Mouse (Mus musculus): Measurements from ENCODE around the gene Lgr4.

Lgr4 gene

DNA sequence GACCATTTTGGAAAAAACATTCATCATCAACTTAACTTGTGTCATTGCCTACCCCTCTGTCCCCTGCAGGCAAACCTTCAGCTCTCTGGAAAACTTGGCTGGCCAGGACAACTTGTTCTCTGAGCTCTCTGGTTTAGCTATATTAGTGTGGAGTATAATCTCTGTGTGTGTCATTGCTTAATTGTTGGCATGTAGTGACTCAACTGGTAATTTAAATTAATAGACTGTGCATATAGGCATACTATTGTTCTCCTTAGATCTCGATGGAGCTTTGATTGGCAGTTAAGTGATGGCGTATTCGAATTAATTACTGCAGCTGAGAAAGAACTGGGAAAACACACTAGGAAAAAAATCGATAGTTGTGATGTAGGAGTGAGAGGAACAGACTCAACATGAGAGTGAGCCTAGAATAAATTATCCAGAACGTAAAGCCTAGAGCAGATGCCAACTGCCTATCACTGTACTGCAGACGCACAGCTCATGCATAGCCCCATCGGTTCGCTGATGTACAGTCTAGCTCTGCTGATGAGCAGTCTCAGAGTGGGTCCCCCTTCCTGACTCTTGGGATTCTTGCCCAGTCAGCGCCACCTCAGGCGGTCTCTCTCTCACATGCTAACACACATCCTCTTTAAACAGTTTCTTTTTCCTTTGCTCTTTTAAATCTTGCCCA, 35.7 kb downstream of the Lgr4 start:
- no peak for DNase-seq

DNA sequence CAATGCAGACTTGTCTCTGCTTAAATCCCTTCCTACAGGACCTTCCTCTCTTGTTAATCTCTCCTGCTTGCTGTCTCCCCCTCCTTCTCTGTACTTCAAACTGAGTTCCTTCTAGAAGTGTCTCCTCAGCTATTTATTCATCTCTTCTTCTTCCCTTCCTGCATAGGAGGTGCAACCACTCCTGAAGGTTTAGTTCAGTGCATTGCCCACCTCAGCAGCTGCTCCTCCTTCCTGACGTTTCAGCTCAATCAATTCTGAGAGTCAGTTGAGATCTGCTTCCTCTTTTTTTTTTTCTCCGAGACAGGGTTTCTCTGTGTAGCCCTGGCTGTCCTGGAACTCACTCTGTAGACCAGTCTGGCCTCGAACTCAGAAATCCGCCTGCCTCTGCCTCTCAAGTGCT, 36.4 kb downstream of the Lgr4 start:
- no peak for DNase-seq

DNA sequence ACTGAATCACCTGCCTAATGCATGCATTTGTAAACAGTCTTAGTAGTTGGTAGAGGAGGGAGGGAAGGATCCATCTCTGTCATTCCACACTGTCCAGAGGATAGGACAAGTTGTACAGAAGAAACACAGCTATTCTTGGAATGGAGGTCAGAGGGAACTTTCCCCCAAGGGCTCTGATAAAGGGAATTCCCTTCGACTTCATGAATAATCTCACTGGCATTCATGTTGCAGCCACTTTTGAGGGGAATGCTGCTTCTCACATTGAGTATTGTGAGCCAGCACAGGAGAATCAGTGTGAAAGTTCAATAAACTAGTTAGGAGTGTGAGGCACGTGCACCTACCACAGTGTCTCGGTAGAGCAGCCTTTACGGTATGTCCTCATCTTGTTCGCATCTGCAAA, 37.6 kb downstream of the Lgr4 start:
- DNase-seq, result no peak

DNA sequence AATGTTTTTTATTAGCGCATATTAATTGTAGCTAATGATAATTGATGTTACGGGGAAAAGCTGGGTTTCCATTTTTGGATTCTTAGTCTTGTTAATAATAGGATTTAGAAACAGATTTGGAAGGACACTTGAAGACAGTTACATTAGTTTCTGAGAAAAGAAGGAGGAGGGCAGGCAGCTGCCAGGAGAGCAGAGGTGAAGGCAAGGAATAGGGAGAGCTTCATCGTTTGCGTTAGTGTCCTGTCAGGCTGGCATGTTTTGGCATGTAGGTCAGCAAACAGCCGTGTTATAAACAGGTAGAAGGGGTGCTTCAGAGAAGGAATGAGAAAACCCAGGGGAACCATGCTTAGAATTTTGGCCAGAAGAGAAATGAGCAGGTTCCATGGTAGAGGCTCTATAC, 38.5 kb downstream of the Lgr4 start:
- DNase-seq, result no peak

DNA sequence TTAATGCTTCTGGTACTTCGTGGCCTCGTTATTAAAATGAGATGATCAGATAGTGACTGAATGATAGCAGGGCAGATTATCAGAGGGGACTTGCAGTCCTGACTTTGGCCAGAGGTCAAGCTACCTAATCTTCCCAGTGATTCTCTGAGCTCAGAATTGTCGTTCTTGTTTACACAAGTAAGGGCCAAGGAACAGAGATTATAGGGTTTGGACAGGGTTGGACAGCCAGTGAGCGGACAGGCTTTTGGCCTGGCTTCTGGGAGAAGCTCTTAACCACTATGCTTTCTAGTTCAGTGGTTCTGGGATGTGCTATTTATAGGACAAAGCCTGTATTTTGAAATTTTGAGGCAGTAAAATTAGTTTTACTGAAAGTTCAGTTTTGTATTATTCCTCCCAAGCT, 39.3 kb downstream of the Lgr4 start:
- DNase-seq, result no peak

DNA sequence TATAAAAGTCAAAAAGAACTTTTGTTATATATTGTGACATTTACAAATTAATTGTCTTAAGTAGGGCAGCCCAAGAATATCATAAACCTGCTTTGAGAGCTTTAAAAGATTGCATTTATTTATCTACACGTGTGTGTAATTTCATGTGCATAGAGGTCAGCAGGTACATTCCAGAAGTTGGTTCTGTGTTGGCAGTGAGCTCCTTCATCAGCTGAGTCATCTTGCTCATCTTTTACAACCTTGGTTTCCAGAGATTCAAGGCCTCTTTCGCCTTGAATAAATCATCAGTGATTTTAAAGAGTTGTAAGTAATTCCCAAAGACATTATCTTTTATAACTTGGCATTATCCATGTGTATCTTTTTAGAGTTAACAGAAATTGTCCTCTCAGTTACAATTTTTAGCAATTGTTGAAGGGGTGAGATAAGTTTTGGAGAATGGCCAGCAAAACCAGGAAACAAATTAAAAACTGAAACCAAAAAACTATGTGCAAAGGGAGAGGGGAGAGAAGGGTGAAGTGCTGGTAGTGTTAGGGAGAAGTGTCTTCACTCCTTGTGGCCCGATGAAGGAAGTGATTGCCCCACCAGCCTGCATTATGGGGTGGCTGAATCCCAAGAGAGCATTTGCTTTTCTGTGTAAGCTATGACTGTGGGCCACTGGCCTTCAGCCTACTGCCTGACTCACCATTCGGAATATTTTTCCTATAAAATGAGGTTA, 41.4 kb downstream of the Lgr4 start:
- DNase-seq, result no peak

DNA sequence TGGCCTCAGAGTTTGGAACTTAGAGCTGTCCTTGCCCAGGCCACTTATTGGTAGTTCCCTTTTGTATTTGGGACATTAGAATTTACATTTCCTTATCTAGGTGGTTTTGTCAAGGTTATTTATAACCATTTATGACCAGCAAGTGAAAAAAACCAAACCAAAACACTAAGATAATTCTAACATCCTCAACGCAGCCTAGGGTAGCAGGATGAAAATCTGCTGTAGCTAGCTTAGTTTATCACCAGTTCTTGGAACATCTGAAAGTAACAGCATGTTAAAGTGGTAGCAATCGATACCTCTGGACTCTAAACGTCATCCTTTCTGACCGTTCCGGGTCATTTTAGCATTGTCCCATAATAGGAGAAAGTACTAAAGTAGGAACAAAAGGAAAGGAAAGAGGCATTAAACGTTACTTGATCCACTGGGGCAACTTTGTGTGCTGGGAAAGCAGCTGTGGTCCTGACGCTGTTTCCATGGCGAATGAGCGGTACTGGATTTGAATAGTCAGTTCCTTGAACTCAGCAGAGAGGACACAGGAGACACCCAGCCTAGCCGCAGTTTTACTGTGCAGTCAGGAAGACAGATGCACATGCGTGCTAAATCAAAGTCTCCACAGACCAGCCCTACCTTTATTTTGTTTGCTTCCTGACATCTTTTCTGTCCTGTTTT, 42.1 kb downstream of the Lgr4 start:
- DNase-seq, result no peak

DNA sequence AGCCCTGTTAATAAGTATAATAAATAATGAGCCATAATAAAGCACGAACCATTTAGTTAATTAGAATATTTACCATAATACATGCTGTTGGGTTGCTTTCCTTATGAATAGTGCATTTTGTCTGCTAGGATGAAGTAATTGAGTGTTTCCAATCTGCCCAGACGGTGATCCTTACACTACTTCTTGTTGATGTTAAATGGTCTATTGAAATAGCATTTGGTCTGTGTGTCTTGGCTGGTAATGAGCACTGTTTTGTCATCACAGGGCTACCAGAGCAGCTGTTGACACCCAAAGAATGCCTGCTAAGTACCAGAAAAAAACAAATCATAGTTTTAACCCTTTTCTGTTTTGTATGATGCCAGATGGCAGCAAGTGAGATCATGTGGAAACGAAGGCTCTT, 42.8 kb downstream of the Lgr4 start:
- DNase-seq, result no peak

DNA sequence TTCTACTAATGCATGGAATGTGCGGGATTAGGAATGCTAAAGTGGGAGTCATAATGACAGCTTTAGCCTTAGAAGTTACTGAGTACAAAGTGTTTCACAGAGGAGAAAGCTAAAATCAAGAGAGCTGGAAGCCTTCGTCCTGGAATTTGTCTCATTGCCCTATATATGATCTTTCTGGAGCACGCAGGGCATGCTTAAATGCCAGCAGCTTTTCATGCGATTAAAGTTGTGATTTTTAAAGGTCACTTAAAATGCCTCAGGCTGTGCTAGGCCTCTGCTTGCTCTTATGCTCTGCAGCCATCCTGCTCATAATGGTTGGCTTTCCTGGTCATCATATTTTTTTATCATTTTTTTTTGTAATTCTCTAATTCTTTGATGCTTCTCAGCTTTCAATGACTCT, 43.7 kb downstream of the Lgr4 start:
- no peak for DNase-seq

DNA sequence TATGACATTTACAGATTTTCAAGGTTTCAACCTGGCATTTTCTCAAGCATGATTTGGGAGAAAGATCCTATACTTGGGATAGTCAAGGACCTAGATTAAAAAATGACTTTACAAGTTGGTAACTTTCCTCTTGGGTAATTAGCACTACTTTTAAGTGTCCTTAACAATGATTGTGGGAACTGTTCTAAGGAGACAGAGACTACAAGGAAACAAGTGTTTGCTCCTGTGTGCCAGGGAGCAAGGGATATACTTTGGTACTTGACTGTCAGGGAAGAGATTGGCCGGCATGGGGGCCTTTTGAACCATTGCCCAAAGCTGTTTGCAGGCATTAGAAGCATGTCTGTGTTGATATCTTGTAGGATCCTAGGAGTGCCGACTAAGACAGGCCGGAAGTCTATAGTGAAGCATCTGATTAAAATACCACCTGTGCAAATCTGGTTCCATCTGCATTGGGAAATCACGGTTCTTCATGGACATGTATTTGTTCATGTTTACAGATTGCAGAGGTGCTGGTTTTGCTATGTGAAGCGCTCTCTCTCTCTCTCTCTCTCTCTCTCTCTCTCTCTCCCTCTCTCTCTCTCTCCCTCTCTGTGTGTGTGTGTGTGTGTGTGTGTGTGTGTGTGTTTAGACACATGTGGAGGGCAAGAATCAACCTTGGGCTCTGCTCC, 46.3 kb downstream of the Lgr4 start:
- no peak for DNase-seq

DNA sequence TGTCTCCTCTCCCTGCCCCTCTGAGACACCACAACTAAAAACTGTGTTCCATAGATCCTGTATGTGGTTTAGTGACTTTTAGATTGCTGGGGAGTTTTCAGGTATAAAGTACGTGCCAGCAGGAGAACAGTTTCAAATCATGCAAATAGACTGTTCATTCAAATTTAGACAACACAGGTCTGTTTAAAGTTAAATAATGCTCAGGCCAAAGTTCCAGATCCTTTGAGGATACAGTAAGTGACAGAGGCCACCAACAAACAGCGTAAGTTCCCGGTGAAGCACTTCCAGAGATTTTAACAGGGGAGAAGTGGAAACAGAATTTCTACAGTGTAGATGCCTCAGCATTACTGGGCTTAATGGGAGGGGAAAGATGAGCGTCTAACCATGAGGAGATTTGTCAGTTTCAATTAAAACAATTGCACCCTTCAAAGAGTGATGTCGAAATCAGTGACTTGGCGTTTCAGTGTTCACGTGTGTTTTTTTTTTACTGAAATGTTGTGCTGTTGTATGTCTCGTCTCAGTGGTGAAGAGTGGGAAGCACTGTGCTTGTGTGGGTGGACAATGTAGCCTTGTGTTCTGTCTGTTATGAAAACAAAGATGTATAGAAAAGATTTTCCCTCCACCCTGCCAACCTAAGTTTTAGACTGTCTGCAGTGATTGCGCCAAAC, 48.4 kb downstream of the Lgr4 start:
- no peak for DNase-seq

DNA sequence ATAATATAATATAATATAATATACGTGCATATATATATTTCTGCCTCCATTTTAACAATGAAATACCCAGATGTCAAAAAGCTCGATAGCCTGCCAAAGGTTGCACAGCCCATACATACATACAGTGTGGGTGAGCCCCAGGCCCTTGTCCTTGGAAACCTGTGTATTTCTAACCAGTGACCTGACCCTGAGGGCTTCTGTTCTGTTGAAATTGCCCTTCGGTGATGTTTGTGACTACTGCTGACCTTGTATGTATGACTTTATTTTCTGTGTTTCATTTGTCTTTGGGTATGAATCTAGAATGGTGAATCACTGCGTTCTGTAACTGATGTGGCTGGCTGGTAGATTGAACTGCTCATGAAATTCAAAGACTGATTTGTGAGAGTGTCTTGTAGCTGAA, 49.4 kb downstream of the Lgr4 start:
- no peak for DNase-seq

DNA sequence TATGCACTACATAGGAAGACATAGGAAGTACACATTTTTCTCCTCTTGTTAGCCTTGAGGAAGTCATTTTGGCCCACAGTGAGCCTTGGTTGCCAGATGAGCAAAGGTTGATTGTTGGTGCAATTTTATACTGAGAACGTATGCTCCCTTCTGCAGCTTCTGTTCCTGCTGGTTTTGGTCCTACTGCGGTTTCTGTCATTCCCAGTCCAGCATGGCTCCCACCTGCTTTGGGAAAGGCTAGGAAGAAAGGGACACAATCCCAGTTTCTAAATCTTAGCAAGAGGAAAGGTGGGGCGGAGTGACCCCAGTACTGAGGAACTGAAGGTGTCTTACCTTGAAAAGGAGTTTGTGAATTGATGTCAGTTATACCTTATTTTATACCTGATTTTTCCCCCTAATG, 51.9 kb downstream of the Lgr4 start:
- no peak for DNase-seq

DNA sequence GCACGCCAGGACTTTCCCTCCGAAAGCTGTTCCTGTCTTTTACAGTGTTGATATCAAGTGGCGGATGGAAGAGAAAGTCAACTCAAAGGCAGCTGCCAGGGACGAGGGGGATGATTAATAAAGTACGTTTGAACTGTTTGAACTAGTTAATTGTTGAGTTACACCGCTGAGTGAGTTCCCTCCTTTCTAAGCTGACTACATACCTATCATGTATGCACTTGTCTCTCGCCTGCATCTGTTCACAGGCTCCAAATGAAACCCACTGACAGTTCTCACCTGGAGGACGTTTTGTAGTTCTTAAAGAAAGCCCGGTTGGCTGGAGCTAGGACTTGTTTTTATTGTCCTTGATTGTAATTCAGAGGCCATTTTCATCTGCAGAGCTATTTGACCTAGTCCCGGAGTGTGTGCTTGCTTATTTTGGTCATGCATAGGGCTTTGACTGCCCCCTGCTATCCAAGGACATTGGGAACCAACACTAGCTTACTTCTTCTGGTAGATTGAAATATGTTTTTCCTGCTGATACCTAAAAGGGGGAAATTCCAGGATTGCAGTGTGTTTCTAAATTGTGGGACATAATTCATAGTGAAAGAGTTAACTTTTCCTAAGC, 52.6 kb downstream of the Lgr4 start:
- no peak for DNase-seq

DNA sequence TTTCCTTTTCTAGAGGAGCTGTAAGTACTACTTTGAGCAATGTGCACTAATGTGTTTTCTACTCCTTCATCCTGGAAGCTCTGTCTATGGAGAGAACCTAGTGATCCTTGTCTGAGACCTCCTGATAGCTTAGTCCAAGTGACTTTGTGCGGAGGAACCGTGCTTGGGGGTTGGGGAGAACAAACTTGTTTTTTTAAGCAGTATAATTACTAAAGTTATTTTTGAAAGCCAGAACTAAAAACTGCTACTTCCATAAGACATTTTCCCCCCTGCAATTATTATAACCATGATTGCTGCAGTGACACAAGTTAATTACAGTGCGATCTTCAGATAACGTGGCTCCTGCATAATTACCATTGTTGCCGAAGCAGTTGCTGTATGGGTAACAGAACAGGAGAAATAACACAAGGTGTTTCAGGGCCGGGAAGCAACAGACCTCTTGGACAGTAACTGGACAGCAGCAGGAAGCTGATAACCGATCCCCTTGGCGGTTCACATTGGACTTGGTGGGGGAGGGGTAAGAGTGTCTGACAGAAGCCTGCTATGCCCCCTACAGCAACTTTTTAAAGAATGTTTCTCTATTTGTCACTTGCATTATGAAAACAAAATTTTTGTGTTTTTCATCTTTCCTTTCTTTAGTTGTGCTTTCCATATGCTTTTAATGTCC, 53.4 kb downstream of the Lgr4 start:
- DNase-seq, result no peak

DNA sequence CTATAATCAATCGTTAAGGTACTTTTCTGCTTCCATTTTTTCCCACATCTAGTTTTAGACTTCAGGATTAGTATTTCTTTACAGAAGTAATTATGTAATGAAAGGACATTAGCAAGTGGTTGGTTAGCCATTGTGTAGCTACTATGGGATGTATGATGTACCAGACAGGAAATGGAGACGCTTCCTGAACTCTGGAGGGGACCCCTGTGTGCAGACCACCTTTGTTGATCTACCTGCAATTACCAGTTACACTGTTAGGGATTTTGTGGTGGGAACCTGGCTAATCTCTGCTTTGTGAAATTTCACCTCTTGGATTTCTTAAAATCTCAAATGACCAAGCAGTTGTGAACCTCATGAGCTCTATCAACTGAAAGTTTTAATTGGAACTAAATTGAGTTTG, 54.9 kb downstream of the Lgr4 start:
- DNase-seq, result no peak

DNA sequence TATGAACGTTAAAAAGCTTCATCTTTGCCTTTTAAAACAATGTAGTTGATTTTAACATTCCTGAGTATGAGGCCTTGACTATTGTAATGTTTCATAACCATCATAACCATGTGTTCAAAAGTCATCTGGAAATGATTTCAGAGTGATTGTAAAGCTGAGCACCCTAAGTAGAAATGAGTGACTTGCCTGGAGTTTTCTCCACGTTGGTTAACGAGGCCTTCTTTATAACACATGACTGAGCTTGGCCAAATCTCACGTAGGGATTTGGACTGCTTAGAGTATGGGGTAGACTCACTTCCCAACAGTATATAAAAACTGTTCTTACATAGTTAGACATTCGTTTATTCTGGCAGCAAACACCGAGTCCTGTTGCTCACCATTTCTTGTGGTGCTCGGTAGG, 55.5 kb downstream of the Lgr4 start:
- DNase-seq, result no peak

DNA sequence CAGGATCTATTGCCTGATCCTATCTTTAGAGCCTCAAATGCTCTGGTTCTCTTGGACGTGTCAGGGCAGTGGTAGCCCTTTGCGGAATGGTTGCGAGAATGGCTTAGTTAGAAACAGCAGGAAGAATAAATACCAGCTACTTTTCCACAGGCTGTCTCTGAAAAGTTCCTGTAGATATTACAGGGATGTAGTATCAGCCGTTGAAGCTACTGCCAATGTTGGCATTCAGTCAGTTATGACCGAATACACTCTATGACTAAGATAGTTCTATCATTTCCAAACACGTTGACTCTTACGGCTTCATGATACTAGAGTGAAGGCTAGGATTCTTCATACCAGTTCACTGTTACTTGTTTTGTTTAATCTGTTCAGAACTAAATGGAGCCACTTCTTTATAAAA, 57.4 kb downstream of the Lgr4 start:
- no peak for DNase-seq

DNA sequence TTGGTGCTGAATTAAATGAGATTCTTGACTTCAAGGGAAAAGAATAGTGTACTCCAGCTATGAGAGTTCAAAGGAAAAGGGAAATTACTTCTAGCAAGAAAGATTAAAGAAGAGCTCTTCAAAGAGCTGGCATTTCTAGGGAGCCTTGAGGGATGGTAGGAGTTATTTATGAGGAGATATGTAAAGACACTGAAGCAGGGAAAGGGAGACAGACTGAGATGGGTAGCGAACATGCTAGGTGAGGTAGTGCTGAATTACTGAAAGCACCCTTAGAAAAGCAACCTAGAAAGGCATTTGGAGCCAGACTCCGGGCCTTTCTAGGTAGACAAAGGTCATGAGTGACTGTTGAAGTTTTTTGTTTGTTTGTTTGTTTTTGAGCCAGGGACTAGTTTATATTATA, 58.7 kb downstream of the Lgr4 start:
- DNase-seq, result no peak

DNA sequence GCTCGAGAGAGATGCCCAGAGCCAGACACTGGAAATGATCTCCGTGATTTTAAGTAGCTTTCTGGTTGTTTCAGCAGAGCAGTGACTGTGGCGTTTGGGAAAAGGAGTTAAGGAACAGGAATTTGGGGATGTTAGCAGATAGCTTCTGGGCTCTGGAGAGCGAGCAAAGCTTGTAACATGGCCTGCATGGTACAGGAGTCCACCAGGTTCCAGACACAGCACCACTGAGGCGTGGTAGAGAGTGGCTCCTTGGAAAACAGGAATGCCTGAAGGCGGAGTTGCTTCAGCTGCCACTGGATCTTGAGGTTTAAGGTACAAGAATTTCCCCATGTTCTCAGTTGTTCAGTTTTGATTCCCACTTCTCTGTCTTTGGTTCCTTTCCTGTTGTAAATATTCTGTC, 59.9 kb downstream of the Lgr4 start:
- no peak for DNase-seq

DNA sequence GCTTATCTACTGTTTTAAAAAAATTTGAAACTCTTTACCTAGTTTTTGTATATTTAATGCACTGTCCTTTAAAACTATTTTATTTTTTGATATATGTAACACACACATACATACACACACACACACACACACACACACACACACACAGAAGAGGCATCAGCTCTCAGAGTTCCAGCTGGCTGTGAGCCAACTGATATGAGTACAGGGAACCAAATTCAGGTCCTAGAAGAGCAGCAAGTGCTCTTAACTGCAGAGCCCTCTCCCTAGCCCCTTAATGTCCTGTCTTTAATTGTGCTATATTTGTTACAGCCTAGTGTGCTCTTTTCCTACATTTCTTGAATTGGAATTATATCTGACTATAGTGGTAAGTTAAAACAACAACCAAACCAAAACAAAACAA, 61.8 kb downstream of the Lgr4 start:
- no peak for DNase-seq

DNA sequence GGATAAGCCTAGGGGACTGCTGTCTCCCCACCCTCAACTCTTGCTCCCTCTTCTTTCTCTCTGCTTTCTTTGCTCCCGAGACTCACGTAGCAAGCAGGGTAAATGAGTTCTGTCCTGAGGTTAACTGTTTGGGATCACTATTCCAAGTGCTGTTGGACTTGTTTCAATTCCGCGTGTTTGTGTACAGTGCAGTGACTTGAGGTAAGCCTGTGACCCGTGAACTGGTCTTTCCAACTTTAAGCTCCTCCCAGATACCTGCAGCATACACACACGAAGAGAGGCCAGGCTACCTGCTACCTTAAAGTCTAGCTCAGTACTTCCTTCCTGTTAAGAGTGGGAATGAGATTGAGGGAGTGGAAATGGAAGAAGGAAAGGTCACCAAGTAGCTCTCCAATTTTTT, 66.0 kb downstream of the Lgr4 start:
- DNase-seq, result no peak

Data from right cerebral cortex, postnatal 25 days (tissue).